ENCODE assay signal across 9 mouse cellular contexts in the genomic region with DNA sequence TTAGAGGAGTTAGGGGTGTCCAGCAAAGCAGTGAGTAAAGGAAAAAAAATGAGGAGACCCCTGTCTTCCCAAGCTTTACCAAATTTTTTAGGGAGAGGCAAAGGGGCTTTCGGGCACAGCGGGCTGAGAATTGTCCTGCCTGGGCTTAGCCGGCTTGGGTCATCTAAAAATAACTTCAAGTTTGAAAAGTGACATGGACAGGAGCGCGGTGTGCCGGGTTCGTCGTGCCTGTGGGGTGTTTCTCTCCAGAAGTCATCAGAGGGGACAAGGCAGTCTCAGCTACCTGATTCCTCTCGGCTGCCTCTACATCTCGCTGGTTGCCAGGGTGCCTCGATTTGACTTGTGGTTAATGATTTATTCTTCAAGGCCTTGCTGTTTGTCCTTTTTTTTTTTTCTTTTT. TPM values are rescaled to one million over a fixed set of nuclear protein-coding genes. Genes with fewer than 3 reads are reported as not detected.
A peak's percentile ranks its signal among the peaks of the same experiment; 100 is the strongest.
DNase-seq lines count a peak whose midpoint lies in the region; TF ChIP-seq lines count a peak whose summit lies in the region.
"Had no signal": no experiment of that assay in that cellular context is flagged by ENCODE, and none has a peak within 500 bp of the region (broad histone marks: within the 10 kb centered on the region; RNA-seq: fewer than 3 reads in every experiment).

No protein-coding gene starts in this region.

- TF ChIP-seq POLR2A in olfactory bulb, adult 2 months (IDR thresholded peaks at IDR 0.05; ENCODE audit: insufficient read depth, low read depth, low read length), result no peak

- H3K4me1 ChIP-seq in limb, embryonic 10.5 days, result peaks cover 9% of the 10 kb centered on the region
- peaks cover 10% of the 10 kb centered on the region for H3K4me1 ChIP-seq in olfactory bulb, adult 2 months (ENCODE audit: control insufficient read depth, insufficient read depth, low read length)

- H3K9me3 ChIP-seq in limb, embryonic 10.5 days (replicated peaks), result no peaks in the 10 kb centered on the region

- H3K27me3 ChIP-seq in limb, embryonic 10.5 days (ENCODE audit: low read depth, poor library complexity, severe bottlenecking), result peaks cover 48% of the 10 kb centered on the region
- H3K27me3 ChIP-seq: CH12.LX had no signal

- H3K4me3 ChIP-seq in limb, embryonic 10.5 days, result peak overlapping the region; percentile 69; the same call in 1 of the 2 replicates
- peak overlapping the region; percentile 72 for H3K4me3 ChIP-seq in olfactory bulb, adult 2 months (ENCODE audit: insufficient read depth, low read depth, low read length)

- 63% methylated on average over 11 of the region's 11 CpGs for WGBS in limb, embryonic 10.5 days
- WGBS in olfactory bulb, adult 2 months, result 68% methylated on average over 11 of the region's 11 CpGs

- intact Hi-C loops in heart, postnatal 10 days (cut with DNase I), result loop anchor here (2.0 to 10.0 kb wide), 3 partner anchors 60 to 332 kb away; no protein-coding TSS in a partner anchor
- intact Hi-C loops in left cerebral cortex, postnatal 25 days (cut with DNase I), result loop anchor here (10.0 kb wide), 1 partner anchor 332 kb away; no protein-coding TSS in a partner anchor

- H3K36me3 ChIP-seq in limb, embryonic 10.5 days, result no peaks in the 10 kb centered on the region

- TF ChIP-seq CTCF in olfactory bulb, adult 2 months (IDR thresholded peaks at IDR 0.05; ENCODE audit: insufficient read depth, low read depth, low read length), result no peak

- DNase-seq in heart, adult 18-20 months, result peak; percentile 56 to 67
- DNase-seq in heart, adult 8-10 months (ENCODE audit: low spot score), result no peak
- peak; percentile 51 to 61 for DNase-seq in heart, postnatal 10 days
- no peak for DNase-seq in limb, embryonic 10.5 days (ENCODE audit: low spot score)
- DNase-seq in adrenal gland, postnatal 14 days, result no peak
- no peak for DNase-seq in left cerebral cortex, postnatal 25 days (ENCODE audit: low spot score in 2 of 2)
- no peak for DNase-seq in thymus, postnatal 25 days

- H3K27ac ChIP-seq in limb, embryonic 10.5 days, result no peak overlapping the region
- H3K27ac ChIP-seq in olfactory bulb, adult 2 months (ENCODE audit: insufficient read depth, low read depth, low read length), result no peak overlapping the region

RNA-seq across cellular contexts. Expression of a gene that starts 1.3 kb away (rescaled TPM):
- total RNA-seq in heart, adult 18-20 months (2021), result 100 to 1,000 TPM; 369 to 400 TPM
- total RNA-seq in heart, adult 8-10 months (2022), result 100 to 1,000 TPM; 431 to 459 (median 436) TPM
- total RNA-seq in heart, postnatal 10 days (2021), result 100 to 1,000 TPM; 209 to 216 TPM
- 1.7 and 1.9 TPM in 2 replicates for polyA plus RNA-seq in limb, embryonic 10.5 days (2016; fragmentation: Nextera tagmentation; extraction: Ambion mirVana)
- not detected in 2 replicates for polyA plus RNA-seq in olfactory bulb, adult 2 months (2012; ENCODE audit: insufficient read depth, insufficient read length, low replicate concordance, missing spikeins)
- 4.3 and 5.9 TPM in 2 replicates for total RNA-seq in adrenal gland, postnatal 14 days (2021)
- 100 to 1,000 TPM; 171 to 178 TPM for total RNA-seq in left cerebral cortex, postnatal 25 days (2021)

Comparison
In these comparisons a context has a peak if more than half of its experiments do, and no peak if none do; other contexts are left out.
1. DNase-seq: peak in heart, adult 18-20 months (2 of 2) and heart, postnatal 10 days (2 of 2); none in heart, adult 8-10 months (single experiment), limb, embryonic 10.5 days (single experiment), adrenal gland, postnatal 14 days (single experiment), left cerebral cortex, postnatal 25 days (0 of 2) and thymus, postnatal 25 days (single experiment).
2. RNA of a gene that starts 1.3 kb away (total RNA-seq): 431 to 459 TPM in heart, adult 8-10 months, 369 to 400 TPM in heart, adult 18-20 months, 209 to 216 TPM in heart, postnatal 10 days and 171 to 178 TPM in left cerebral cortex, postnatal 25 days; 4.3 to 5.9 TPM in adrenal gland, postnatal 14 days; every median in the first group is over 10 times any median in the second.